Mouse (Mus musculus): Measurements from ENCODE around the gene Galnt16. TPM values are rescaled to one million over a fixed set of nuclear protein-coding genes. Genes with fewer than 3 reads are reported as not detected.

Galnt16 gene
- total and polyA plus RNA-seq, 2 experiments from 2014 or later, result 28.2 to 65.1 TPM

- Histone ChIP-seq H3K4me1 (ENCODE audit: insufficient read depth) (no peaks in the 10 kb centered on the region), H3K27me3 (ENCODE audit: insufficient read depth, low read length) (no peaks in the 10 kb centered on the region), H3K27ac (ENCODE audit: low read depth, low read length) (no peak overlapping the region), H3K36me3 (ENCODE audit: insufficient read depth) (peaks cover 40% of the 10 kb centered on the region), H3K9ac (no peak overlapping the region), H3K4me2 (ENCODE audit: low read depth) (no peak overlapping the region), H3K9me3 (ENCODE audit: low read length) (no peaks in the 10 kb centered on the region), H3K4me3 (ENCODE audit: low read depth, low read length) (no peak overlapping the region)
- no peak for TF ChIP-seq CTCF (IDR thresholded peaks at IDR 0.05; ENCODE audit: low read depth)
- DNase-seq (no peak), ATAC-seq (no peak)
- WGBS, result 83% methylated on average over 5 of the region's 5 CpGs
Measured at GRCm38 (mm10) chr12:80631790-80632189, 113.7 kb downstream of the Galnt16 start.

DNA sequence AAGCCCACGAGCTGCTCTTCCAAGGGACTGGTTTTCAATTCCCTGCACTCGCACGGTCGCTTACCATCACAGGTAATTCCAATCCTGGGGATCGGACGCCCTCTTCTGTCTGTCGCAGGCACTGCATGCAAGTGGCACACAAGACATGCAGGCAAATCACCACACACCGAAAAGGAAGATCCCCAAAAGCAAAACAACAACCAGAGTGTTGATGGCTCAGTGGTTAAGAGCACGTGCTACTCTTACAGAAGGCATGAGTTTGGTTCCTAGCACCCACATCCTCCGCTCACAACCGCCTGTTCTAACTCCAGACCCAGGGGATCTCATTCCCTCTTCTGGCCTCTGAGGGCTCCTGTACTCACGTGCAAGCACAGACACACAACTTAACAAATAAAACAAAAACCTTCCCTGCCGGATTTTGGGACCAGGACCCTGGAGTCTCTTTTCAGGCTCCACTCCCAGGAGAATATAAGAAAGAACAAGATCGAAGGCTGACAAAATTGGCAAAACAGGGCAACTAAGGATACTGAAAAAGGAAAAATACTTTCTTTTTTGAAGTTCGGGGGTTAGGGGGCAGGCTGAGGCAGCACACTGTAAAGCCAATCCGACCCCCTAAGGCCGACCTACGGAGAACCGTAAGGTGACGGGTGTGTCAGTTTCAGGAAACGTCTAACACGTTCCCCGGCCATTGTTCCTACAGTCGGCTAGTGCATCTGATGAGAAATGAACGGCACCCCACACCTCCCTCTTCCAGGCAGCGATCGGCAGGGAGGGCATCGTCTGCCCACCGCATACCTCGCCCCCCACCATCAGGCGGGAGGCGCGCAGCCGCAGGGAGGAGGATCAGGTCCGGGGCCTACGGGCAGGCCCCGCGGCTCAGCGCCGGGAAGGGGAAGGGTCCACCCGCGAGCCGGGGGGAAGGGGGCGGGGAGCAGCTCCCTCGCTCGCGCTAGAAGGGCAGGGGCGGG lies 124.9 kb downstream of the Galnt16 start:
- H3K9me3 ChIP-seq (ENCODE audit: low read length), result no peaks in the 10 kb centered on the region
- H3K4me3 ChIP-seq (ENCODE audit: low read depth, low read length), result peak overlapping the region; percentile 94
- peak overlapping the region; percentile 96 for H3K9ac ChIP-seq
- peak overlapping the region; percentile 94 for H3K27ac ChIP-seq (ENCODE audit: low read depth, low read length)
- H3K27me3 ChIP-seq (ENCODE audit: insufficient read depth, low read length), result no peaks in the 10 kb centered on the region
- peaks cover 28% of the 10 kb centered on the region for H3K36me3 ChIP-seq (ENCODE audit: insufficient read depth)
- WGBS, result 5% methylated on average over 47 of the region's 48 CpGs
- peak; percentile 70 for TF ChIP-seq CTCF (IDR thresholded peaks at IDR 0.05; ENCODE audit: low read depth)
- H3K4me2 ChIP-seq (ENCODE audit: low read depth), result peak overlapping the region; percentile 74
- ATAC-seq (peak; percentile 70), DNase-seq (peak; percentile 52)
- H3K4me1 ChIP-seq (ENCODE audit: insufficient read depth), result peaks cover 28% of the 10 kb centered on the region

DNA sequence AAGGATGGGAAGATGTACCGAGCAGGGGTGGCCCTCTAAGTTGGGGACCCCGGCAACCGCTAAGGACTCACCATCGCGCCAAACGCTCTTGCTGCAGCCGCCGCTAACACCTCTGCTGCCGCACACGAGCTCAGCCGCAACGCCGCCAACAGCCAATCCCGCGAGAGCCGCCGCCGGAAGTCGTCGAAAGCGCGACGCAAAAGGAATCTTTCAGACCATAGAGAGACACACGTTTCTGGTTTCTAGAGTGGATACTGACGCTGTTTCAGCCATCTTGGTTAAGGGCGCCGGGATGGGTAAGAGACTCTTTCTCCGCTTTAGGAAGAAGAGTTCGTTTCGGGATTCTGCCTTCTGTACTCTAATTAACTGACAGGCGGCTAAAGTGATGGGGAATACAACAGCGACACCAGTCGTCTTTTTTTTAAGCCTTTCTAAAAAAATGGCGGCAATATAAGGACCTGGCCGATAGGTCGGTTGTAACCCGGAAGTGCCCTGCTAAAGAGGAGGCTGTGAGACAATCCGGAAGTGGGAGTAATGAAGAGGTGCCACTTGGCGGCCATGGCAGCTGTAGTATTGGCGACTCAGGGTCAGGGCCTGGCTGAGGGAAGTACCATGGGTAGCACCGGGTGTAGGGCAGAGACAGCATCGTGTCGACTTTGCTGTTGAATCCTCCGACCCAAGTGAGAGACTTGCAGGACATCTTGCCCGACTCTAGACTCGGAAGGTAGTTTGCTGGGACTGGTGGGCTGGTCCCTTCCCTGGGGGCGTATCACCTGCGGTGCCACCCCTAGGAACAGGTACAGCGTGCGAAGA lies 125.8 kb downstream of the Galnt16 start, which contains the start of the genes Slc39a9 and Erh:
Gene Slc39a9, plus strand, starts transcription at position 191 of the 813 bp plus-strand sequence.
Gene Erh, minus strand, starts transcription at position 649 of the 813 bp plus-strand sequence.
- Histone ChIP-seq H3K27ac (ENCODE audit: low read depth, low read length) (peak within 1 kb of the TSS; percentile 94), H3K4me2 (ENCODE audit: low read depth) (peak within 1 kb of the TSS; percentile 74), H3K36me3 (ENCODE audit: insufficient read depth) (peaks cover 20% of the 10 kb centered on the region), H3K4me3 (ENCODE audit: low read depth, low read length) (peak within 1 kb of the TSS; percentile 94), H3K9me3 (ENCODE audit: low read length) (no peaks in the 10 kb centered on the region), H3K9ac (peak within 1 kb of the TSS; percentile 96), H3K27me3 (ENCODE audit: insufficient read depth, low read length) (no peaks in the 10 kb centered on the region), H3K4me1 (ENCODE audit: insufficient read depth) (peaks cover 28% of the 10 kb centered on the region)
- under 1% methylated on average over 50 of the region's 50 CpGs for WGBS
- peak; percentile 46 for TF ChIP-seq CTCF (IDR thresholded peaks at IDR 0.05; ENCODE audit: low read depth)
- ATAC-seq (peak; percentile 97), DNase-seq (peak; percentile 98)

- no peak for TF ChIP-seq CTCF (IDR thresholded peaks at IDR 0.05; ENCODE audit: low read depth)
- peak overlapping the region; percentile 74 for H3K4me2 ChIP-seq (ENCODE audit: low read depth)
- H3K4me3 ChIP-seq (ENCODE audit: low read depth, low read length), result peak overlapping the region; percentile 94
- H3K36me3 ChIP-seq (ENCODE audit: insufficient read depth), result peaks cover 15% of the 10 kb centered on the region
- H3K9me3 ChIP-seq (ENCODE audit: low read length), result no peaks in the 10 kb centered on the region
- no peak for ATAC-seq
- peaks cover 28% of the 10 kb centered on the region for H3K4me1 ChIP-seq (ENCODE audit: insufficient read depth)
- peak overlapping the region; percentile 94; the same call in 1 of the 2 replicates for H3K27ac ChIP-seq (ENCODE audit: low read depth, low read length)
- H3K27me3 ChIP-seq (ENCODE audit: insufficient read depth, low read length), result no peaks in the 10 kb centered on the region
- WGBS, result 9% methylated on average over 18 of the region's 18 CpGs
- no peak for DNase-seq
- peak overlapping the region; percentile 96 for H3K9ac ChIP-seq
Measured at GRCm38 (mm10) chr12:80644506-80644868, 126.4 kb downstream of the Galnt16 start.

DNA sequence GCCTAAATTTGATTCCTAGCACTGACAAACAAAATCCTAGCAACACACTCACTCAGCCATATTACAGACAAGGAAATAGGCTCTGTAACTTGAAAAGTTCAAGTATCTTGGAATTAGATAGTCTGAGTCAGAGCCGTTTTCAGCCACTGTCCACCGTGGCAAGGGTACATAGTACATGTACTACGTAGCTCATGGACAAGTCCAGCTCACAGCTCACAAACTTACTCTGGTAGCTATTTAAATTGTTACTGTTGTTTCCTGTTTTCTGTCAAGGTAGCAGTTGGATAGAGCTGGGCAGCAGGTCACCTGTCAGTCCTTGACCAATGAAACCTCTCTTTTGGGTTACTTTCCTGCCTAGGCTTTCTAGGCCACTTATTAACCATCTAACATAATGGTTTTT lies 128.3 kb downstream of the Galnt16 start:
- no peak for ATAC-seq

DNA sequence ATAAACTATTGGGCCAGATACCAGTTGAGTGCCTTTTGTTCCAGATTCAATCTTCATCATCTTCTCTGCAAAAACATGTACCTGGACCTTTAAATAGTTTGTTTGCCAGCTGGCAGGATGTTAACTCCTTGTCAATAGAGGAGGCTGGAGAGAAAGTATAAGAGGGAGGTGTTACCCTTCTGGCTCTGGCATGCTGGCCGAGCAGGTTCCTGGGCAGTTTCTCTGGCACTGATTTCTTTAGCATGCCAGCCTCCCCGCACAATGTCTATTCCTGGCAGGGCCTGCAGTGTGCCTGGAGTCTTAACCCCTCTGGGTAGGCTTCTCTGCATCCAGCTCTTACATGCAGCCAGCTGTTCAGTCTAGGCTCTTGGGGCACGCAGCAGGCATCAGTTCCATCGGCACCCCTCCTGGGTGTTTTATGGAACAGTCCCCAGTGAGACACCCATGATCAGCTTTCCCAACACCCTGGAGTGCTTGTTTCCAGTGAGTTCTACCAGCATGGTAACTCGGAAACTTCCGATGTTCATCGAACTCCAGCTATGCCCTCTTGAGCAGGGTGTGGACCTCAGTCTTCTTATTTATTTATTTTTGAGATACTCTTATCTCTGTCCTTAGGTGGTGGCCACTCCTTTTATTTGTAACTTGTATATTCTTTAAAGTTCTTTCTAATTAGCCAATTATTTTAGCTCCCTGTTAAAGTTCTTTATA lies 136.0 kb downstream of the Galnt16 start:
- no peak for ATAC-seq
- Histone ChIP-seq H3K4me2 (ENCODE audit: low read depth) (no peak overlapping the region), H3K9me3 (ENCODE audit: low read length) (no peaks in the 10 kb centered on the region), H3K9ac (no peak overlapping the region), H3K27ac (ENCODE audit: low read depth, low read length) (no peak overlapping the region), H3K36me3 (ENCODE audit: insufficient read depth) (no peaks in the 10 kb centered on the region), H3K27me3 (ENCODE audit: insufficient read depth, low read length) (no peaks in the 10 kb centered on the region), H3K4me1 (ENCODE audit: insufficient read depth) (no peaks in the 10 kb centered on the region), H3K4me3 (ENCODE audit: low read depth, low read length) (no peak overlapping the region)
- no peak for TF ChIP-seq CTCF (IDR thresholded peaks at IDR 0.05; ENCODE audit: low read depth)
- no peak for DNase-seq
- WGBS, result 77% methylated on average over 7 of the region's 7 CpGs

More for the DNA sequence above, 128.3 kb downstream of the Galnt16 start:
- no peak for DNase-seq
- Histone ChIP-seq H3K36me3 (ENCODE audit: insufficient read depth) (no peaks in the 10 kb centered on the region; the same call in 1 of the 2 replicates), H3K4me1 (ENCODE audit: insufficient read depth) (peaks cover 28% of the 10 kb centered on the region), H3K9me3 (ENCODE audit: low read length) (no peaks in the 10 kb centered on the region), H3K4me3 (ENCODE audit: low read depth, low read length) (no peak overlapping the region), H3K4me2 (ENCODE audit: low read depth) (peak overlapping the region; percentile 74), H3K9ac (no peak overlapping the region), H3K27ac (ENCODE audit: low read depth, low read length) (no peak overlapping the region), H3K27me3 (ENCODE audit: insufficient read depth, low read length) (no peaks in the 10 kb centered on the region)
- no peak for TF ChIP-seq CTCF (IDR thresholded peaks at IDR 0.05; ENCODE audit: low read depth)
- WGBS, result 93% methylated on average over 3 of the region's 3 CpGs

Measured in forebrain, postnatal 0 days (tissue).